Mouse (Mus musculus): ENCODE results near the gene Mecom. TPM values are rescaled to one million over a fixed set of nuclear protein-coding genes. Genes with fewer than 3 reads are reported as not detected.

Gene Mecom
- polyA plus RNA-seq, 1 experiment from 2014 or later = 89.3 TPM

- 29% methylated on average over 4 of the region's 4 CpGs for WGBS
- no peak overlapping the region for H3K9ac ChIP-seq (ENCODE audit: low read depth, low read length)
Measured at GRCm38 (mm10) chr3:30392218-30392617, 155.6 kb downstream of the Mecom start.

DNA sequence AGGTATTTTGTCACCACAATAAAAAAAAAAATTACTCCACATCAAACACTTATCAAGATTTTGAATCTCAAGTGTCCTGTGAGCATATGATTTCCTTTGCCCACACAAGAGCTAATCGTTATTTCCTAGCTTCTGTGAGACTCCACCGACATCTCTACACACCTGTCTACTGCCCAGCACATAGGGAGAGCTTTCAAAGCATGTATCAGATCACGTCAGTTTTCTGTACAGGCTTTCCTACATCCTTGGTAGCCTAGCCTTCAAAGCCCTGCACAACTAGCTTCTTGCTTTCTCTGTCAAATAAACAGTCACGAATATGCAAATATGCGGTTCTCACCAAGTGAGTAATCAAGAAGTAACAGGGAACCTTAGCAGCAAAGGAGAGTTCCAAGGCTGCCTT, 157.5 kb downstream of the Mecom start:
- Histone ChIP-seq H3K27me3 (ENCODE audit: control insufficient read depth, insufficient read depth, low read length) (no peaks in the 10 kb centered on the region), H3K9me3 (ENCODE audit: control insufficient read depth, low read length) (no peaks in the 10 kb centered on the region), H3K9ac (ENCODE audit: low read depth, low read length) (no peak overlapping the region), H3K4me1 (ENCODE audit: control insufficient read depth, insufficient read depth, low read length) (no peaks in the 10 kb centered on the region; the same call in 1 of the 2 replicates), H3K27ac (ENCODE audit: low read depth, low read length) (no peak overlapping the region), H3K36me3 (ENCODE audit: control insufficient read depth, insufficient read depth, low read length) (no peaks in the 10 kb centered on the region), H3K4me2 (replicated peaks; ENCODE audit: low read depth, low read length) (no peak overlapping the region), H3K4me3 (ENCODE audit: low read length) (no peak overlapping the region)
- 81% methylated on average over 5 of the region's 5 CpGs for WGBS
- no peak for ATAC-seq (ENCODE audit: low FRiP score, low TSS enrichment)

More at GRCm38 (mm10) chr3:30392218-30392617, 155.6 kb downstream of the Mecom start:
- no peak overlapping the region for H3K4me3 ChIP-seq (ENCODE audit: low read length)
- H3K4me1 ChIP-seq (ENCODE audit: control insufficient read depth, insufficient read depth, low read length) = no peaks in the 10 kb centered on the region; the same call in 1 of the 2 replicates
- no peak for ATAC-seq (ENCODE audit: low FRiP score, low TSS enrichment)
- no peak overlapping the region for H3K27ac ChIP-seq (ENCODE audit: low read depth, low read length)
- H3K27me3 ChIP-seq (ENCODE audit: control insufficient read depth, insufficient read depth, low read length) = no peaks in the 10 kb centered on the region
- H3K9me3 ChIP-seq (ENCODE audit: control insufficient read depth, low read length) = no peaks in the 10 kb centered on the region
- no peak overlapping the region for H3K4me2 ChIP-seq (replicated peaks; ENCODE audit: low read depth, low read length)
- H3K36me3 ChIP-seq (ENCODE audit: control insufficient read depth, insufficient read depth, low read length) = no peaks in the 10 kb centered on the region

GRCm38 (mm10) chr3:30380273-30380672, 167.5 kb downstream of the Mecom start:
- Histone ChIP-seq H3K36me3 (ENCODE audit: control insufficient read depth, insufficient read depth, low read length) (no peaks in the 10 kb centered on the region), H3K27me3 (ENCODE audit: control insufficient read depth, insufficient read depth, low read length) (no peaks in the 10 kb centered on the region), H3K4me3 (ENCODE audit: low read length) (no peak overlapping the region), H3K27ac (ENCODE audit: low read depth, low read length) (no peak overlapping the region), H3K9me3 (ENCODE audit: control insufficient read depth, low read length) (no peaks in the 10 kb centered on the region), H3K4me2 (replicated peaks; ENCODE audit: low read depth, low read length) (no peak overlapping the region), H3K9ac (ENCODE audit: low read depth, low read length) (no peak overlapping the region), H3K4me1 (ENCODE audit: control insufficient read depth, insufficient read depth, low read length) (peaks cover 14% of the 10 kb centered on the region)
- WGBS = 22% methylated on average over 4 of the region's 4 CpGs
- ATAC-seq (ENCODE audit: low FRiP score, low TSS enrichment) = peak; percentile 32; the same call in 1 of the 2 replicates

GRCm38 (mm10) chr3:30379301-30379700, 168.5 kb downstream of the Mecom start:
- Histone ChIP-seq H3K9ac (ENCODE audit: low read depth, low read length) (no peak overlapping the region), H3K9me3 (ENCODE audit: control insufficient read depth, low read length) (no peaks in the 10 kb centered on the region), H3K4me3 (ENCODE audit: low read length) (no peak overlapping the region), H3K27me3 (ENCODE audit: control insufficient read depth, insufficient read depth, low read length) (no peaks in the 10 kb centered on the region), H3K36me3 (ENCODE audit: control insufficient read depth, insufficient read depth, low read length) (no peaks in the 10 kb centered on the region), H3K27ac (ENCODE audit: low read depth, low read length) (no peak overlapping the region), H3K4me1 (ENCODE audit: control insufficient read depth, insufficient read depth, low read length) (peaks cover 14% of the 10 kb centered on the region), H3K4me2 (replicated peaks; ENCODE audit: low read depth, low read length) (no peak overlapping the region)
- WGBS = 28% methylated on average over 6 of the region's 6 CpGs
- ATAC-seq (ENCODE audit: low FRiP score, low TSS enrichment) = no peak

DNA sequence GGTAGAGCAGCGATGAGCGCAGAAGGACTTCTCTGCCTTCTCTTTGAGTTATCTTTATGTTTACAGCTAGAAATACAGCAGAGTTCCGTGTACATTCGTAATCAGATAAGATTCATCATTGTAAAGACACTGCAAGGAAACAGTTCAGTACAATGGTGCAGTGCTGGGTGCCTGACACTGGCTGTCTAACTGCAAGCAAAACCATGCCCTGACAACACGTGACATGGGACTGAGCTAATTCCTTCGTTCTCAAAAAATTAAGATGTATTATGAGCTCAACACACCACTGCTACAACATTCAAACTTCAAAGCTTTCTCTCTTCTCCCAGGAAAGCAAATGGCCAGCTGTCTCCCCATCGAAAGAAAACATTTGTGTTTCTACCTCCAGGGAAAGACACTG, 176.3 kb downstream of the Mecom start:
- Histone ChIP-seq H3K27ac (ENCODE audit: low read depth, low read length) (no peak overlapping the region), H3K36me3 (ENCODE audit: control insufficient read depth, insufficient read depth, low read length) (no peaks in the 10 kb centered on the region), H3K4me1 (ENCODE audit: control insufficient read depth, insufficient read depth, low read length) (peaks cover 9% of the 10 kb centered on the region; the same call in 1 of the 2 replicates), H3K27me3 (ENCODE audit: control insufficient read depth, insufficient read depth, low read length) (no peaks in the 10 kb centered on the region), H3K9me3 (ENCODE audit: control insufficient read depth, low read length) (no peaks in the 10 kb centered on the region), H3K4me3 (ENCODE audit: low read length) (no peak overlapping the region), H3K4me2 (replicated peaks; ENCODE audit: low read depth, low read length) (0 out of 2 replicates have a peak overlapping the region, but pooled peaks have one; percentile 3), H3K9ac (ENCODE audit: low read depth, low read length) (no peak overlapping the region)
- no peak for ATAC-seq (ENCODE audit: low FRiP score, low TSS enrichment)
- WGBS = 52% methylated on average over 7 of the region's 7 CpGs

DNA sequence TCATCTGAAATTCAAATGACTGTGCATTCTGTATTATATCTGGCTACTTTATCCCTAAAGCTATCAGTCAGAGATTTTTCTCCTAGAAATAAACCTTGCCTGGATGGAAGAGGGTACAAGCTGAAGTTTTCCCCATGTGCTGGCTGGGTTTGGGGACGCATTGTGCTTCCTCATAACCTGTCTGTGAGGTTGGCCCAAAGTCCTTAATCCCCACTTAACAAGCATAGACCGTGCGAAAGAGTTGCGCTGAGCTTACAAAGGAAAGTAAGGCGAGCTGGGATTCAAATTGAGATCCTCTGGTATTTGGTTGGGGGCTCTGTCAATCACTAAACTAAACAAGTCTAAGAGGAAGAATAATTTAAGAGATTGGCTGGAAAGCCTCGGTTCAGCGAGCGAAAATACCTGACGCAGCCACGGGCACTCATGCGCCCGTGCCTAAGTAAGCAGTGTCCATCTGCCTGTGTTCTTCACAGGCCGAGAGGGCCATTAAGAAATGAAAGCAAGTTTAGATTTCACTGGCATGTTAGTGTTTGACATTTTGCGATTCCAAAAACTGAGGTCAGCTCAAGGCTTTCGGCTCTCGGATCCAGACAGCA, 176.8 kb downstream of the Mecom start:
- Histone ChIP-seq H3K27ac (ENCODE audit: low read depth, low read length) (no peak overlapping the region), H3K36me3 (ENCODE audit: control insufficient read depth, insufficient read depth, low read length) (no peaks in the 10 kb centered on the region), H3K9me3 (ENCODE audit: control insufficient read depth, low read length) (no peaks in the 10 kb centered on the region), H3K27me3 (ENCODE audit: control insufficient read depth, insufficient read depth, low read length) (no peaks in the 10 kb centered on the region), H3K4me2 (replicated peaks; ENCODE audit: low read depth, low read length) (no peak overlapping the region; the same call in 1 of the 2 replicates), H3K4me1 (ENCODE audit: control insufficient read depth, insufficient read depth, low read length) (peaks cover 9% of the 10 kb centered on the region; the same call in 1 of the 2 replicates), H3K9ac (ENCODE audit: low read depth, low read length) (no peak overlapping the region), H3K4me3 (ENCODE audit: low read length) (no peak overlapping the region)
- WGBS = 56% methylated on average over 16 of the region's 16 CpGs
- ATAC-seq (ENCODE audit: low FRiP score, low TSS enrichment) = no peak

GRCm38 (mm10) chr3:30366621-30367020, 181.2 kb downstream of the Mecom start:
- Histone ChIP-seq H3K27ac (ENCODE audit: low read depth, low read length) (no peak overlapping the region), H3K9ac (ENCODE audit: low read depth, low read length) (no peak overlapping the region), H3K27me3 (ENCODE audit: control insufficient read depth, insufficient read depth, low read length) (no peaks in the 10 kb centered on the region), H3K9me3 (ENCODE audit: control insufficient read depth, low read length) (no peaks in the 10 kb centered on the region), H3K4me2 (replicated peaks; ENCODE audit: low read depth, low read length) (no peak overlapping the region), H3K36me3 (ENCODE audit: control insufficient read depth, insufficient read depth, low read length) (no peaks in the 10 kb centered on the region), H3K4me3 (ENCODE audit: low read length) (no peak overlapping the region), H3K4me1 (ENCODE audit: control insufficient read depth, insufficient read depth, low read length) (peaks cover 8% of the 10 kb centered on the region; the same call in 1 of the 2 replicates)
- 92% methylated on average over 7 of the region's 7 CpGs for WGBS
- no peak for ATAC-seq (ENCODE audit: low FRiP score, low TSS enrichment)

DNA sequence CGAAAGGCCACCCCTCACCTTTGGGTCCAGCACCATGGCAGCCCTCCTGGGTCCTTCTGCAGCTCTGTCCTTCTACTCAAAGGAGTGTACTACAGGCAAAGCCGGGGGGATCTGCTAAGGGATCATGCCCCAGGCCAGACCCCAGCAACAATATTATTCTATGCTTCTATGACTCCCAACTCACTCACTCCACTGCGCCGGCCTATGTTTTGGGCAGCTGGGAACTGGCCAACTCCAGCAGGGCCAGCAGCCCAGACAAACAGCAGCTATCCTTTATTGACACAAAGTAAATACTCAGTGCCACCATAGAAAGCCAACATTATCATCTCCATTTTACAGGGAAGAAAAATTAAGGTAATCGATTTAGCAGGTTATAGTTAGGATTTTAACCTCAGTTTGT, 186.6 kb downstream of the Mecom start:
- Histone ChIP-seq H3K4me1 (ENCODE audit: control insufficient read depth, insufficient read depth, low read length) (peaks cover 19% of the 10 kb centered on the region), H3K27me3 (ENCODE audit: control insufficient read depth, insufficient read depth, low read length) (no peaks in the 10 kb centered on the region), H3K36me3 (ENCODE audit: control insufficient read depth, insufficient read depth, low read length) (no peaks in the 10 kb centered on the region), H3K4me3 (ENCODE audit: low read length) (no peak overlapping the region), H3K27ac (ENCODE audit: low read depth, low read length) (no peak overlapping the region), H3K9me3 (ENCODE audit: control insufficient read depth, low read length) (no peaks in the 10 kb centered on the region), H3K4me2 (replicated peaks; ENCODE audit: low read depth, low read length) (no peak overlapping the region), H3K9ac (ENCODE audit: low read depth, low read length) (no peak overlapping the region)
- WGBS = 71% methylated on average over 5 of the region's 5 CpGs
- ATAC-seq (ENCODE audit: low FRiP score, low TSS enrichment) = no peak

GRCm38 (mm10) chr3:30353878-30354727, 193.7 kb downstream of the Mecom start:
- H3K36me3 ChIP-seq (ENCODE audit: control insufficient read depth, insufficient read depth, low read length) = no peaks in the 10 kb centered on the region
- H3K4me3 ChIP-seq (ENCODE audit: low read length) = no peak overlapping the region
- H3K4me2 ChIP-seq (replicated peaks; ENCODE audit: low read depth, low read length) = no peak overlapping the region
- 0 out of 2 replicates have a peak, but pooled peaks cover 1% of the 10 kb centered on the region for H3K4me1 ChIP-seq (ENCODE audit: control insufficient read depth, insufficient read depth, low read length)
- H3K27me3 ChIP-seq (ENCODE audit: control insufficient read depth, insufficient read depth, low read length) = no peaks in the 10 kb centered on the region
- H3K27ac ChIP-seq (ENCODE audit: low read depth, low read length) = no peak overlapping the region
- WGBS = 56% methylated on average over 6 of the region's 6 CpGs
- no peak for ATAC-seq (ENCODE audit: low FRiP score, low TSS enrichment)
- H3K9me3 ChIP-seq (ENCODE audit: control insufficient read depth, low read length) = no peaks in the 10 kb centered on the region
- no peak overlapping the region for H3K9ac ChIP-seq (ENCODE audit: low read depth, low read length)

Measured in kidney, embryonic 14.5 days (tissue).